Mouse (Mus musculus) liver, adult 2 months (tissue): ENCODE measurements around the gene Cfi.

Experiments used
- CTCF ChIP-seq: fragments of 200-500 bp; IDR thresholded peaks from 2 replicates; pipeline ENCODE4 v1.5.1; 2011; ENCODE audit warnings: low read depth, low read length, control low read depth
- POLR2A ChIP-seq: fragments of 200-500 bp; IDR thresholded peaks from 2 replicates; pipeline ENCODE4 v1.6.1; 2011; ENCODE audit warnings: low read length, control low read depth; ENCODE audit not compliant: insufficient read depth; ENCODE audit errors: extremely low read depth

DNA sequence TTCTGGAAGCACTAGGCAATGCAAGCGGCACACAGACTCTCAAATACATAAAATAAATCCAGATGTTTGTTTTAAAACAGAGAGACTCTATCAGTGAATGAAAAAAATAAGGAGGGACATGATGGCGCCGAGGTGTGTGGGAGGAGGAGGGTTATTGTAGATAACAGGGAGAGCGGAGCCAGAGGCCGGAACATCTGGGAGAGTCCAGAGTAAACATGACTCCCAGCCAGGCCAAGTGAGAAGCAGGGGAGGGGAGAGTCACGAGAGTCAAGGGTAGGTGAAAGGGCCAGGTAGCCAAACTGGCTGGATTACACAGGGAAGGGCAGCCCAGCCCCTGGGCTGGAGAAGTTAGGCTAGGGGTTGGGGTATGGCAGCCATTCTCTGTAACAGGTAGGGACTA lies 60.9 kb downstream of the Cfi start:
- no peak for TF ChIP-seq CTCF
- no peak for TF ChIP-seq POLR2A
